Mouse (Mus musculus) CH12.LX (cell line): ENCODE data around the gene Cntn4. TPM values are rescaled to one million over a fixed set of nuclear protein-coding genes. Genes with fewer than 3 reads are reported as not detected.

Experiments used
- DNase-seq: peaks from one replicate; pipeline ENCODE4 v3.0.0-alpha.2; 2013; ENCODE audit errors: extremely low read depth
- H3K27ac ChIP-seq: 2 replicates; pipeline ENCODE4 v1.5.1; 2012; ENCODE audit warnings: low read depth, mild to moderate bottlenecking, control low read depth, moderate library complexity; ENCODE audit not compliant: insufficient read depth
- H3K27me3 ChIP-seq: replicated peaks from 2 replicates; pipeline ENCODE3; 2012; ENCODE audit warnings: inconsistent platforms
- H3K36me3 ChIP-seq, 2 experiments: replicated peaks in 1 of 2; 2 replicates each; pipeline versions ENCODE3 to v1.6.1; 2012; ENCODE audit warnings: inconsistent platforms in 1 of 2, low read length in 1 of 2, mild to moderate bottlenecking in 1 of 2, mixed read lengths in 1 of 2, moderate library complexity in 1 of 2; ENCODE audit not compliant: control insufficient read depth in 1 of 2, insufficient read depth in 1 of 2
- H3K4me1 ChIP-seq, 2 experiments: 2 replicates each; pipeline ENCODE4 v1.6.1; 2012; ENCODE audit warnings: inconsistent platforms in 1 of 2, moderate library complexity in 1 of 2; ENCODE audit not compliant: insufficient read depth in 2 of 2, control insufficient read depth in 1 of 2
- H3K4me2 ChIP-seq: 2 replicates; pipeline ENCODE4 v1.6.1; 2012; ENCODE audit warnings: low read depth, mild to moderate bottlenecking, control low read depth; ENCODE audit not compliant: poor library complexity, insufficient read depth, severe bottlenecking
- H3K4me3 ChIP-seq, 3 experiments: fragments of 150-350 bp in 1 of 3; sonication (generic) in 1 of 3; replicated peaks in 1 of 3; 2 replicates each; pipeline versions ENCODE3 to v1.5.1; 2011 to 2012; ENCODE audit warnings: low read depth in 2 of 3, low read length in 2 of 3, mild to moderate bottlenecking in 2 of 3, moderate library complexity in 2 of 3, control low read depth in 1 of 3, improper control_type of control experiment in 1 of 3, inconsistent platforms in 1 of 3, mixed read lengths in 1 of 3; ENCODE audit not compliant: poor library complexity in 1 of 3
- H3K79me2 ChIP-seq: replicated peaks from 2 replicates; pipeline ENCODE4 v1.6.1; 2012; ENCODE audit warnings: mild to moderate bottlenecking, moderate library complexity; ENCODE audit not compliant: control insufficient read depth, poor library complexity, insufficient read depth, severe bottlenecking; ENCODE audit errors: extremely low read depth
- H3K9ac ChIP-seq: 2 replicates; pipeline ENCODE4 v1.6.1; 2012; ENCODE audit warnings: low read depth, mild to moderate bottlenecking, control low read depth, moderate library complexity; ENCODE audit not compliant: insufficient read depth
- H3K9me3 ChIP-seq: replicated peaks from 2 replicates; pipeline ENCODE3; 2012; ENCODE audit warnings: low read length, inconsistent platforms, mixed read lengths
- BHLHE40 ChIP-seq: IDR thresholded peaks from 2 replicates; pipeline ENCODE4 v1.6.1; 2011; ENCODE audit warnings: mild to moderate bottlenecking, low read depth, low read length, improper control_type of control experiment
- CHD1 ChIP-seq: IDR thresholded peaks from 2 replicates; pipeline ENCODE4 v1.6.1; 2012; ENCODE audit warnings: low read depth, low read length, improper control_type of control experiment, inconsistent platforms
- CHD2 ChIP-seq: IDR thresholded peaks from 2 replicates; pipeline ENCODE4 v1.6.1; 2011; ENCODE audit warnings: low read length, improper control_type of control experiment
- EP300 ChIP-seq: IDR thresholded peaks from 2 replicates; pipeline ENCODE4 v1.6.1; 2011; ENCODE audit warnings: low read length, improper control_type of control experiment
- ETS1 ChIP-seq: conservative IDR thresholded peaks from 2 replicates; pipeline ENCODE4 v1.6.1; 2012; ENCODE audit warnings: low read depth, mild to moderate bottlenecking, inconsistent platforms, low read length, improper control_type of control experiment, moderate library complexity
- GABPA ChIP-seq: IDR thresholded peaks from 2 replicates; pipeline ENCODE4 v1.6.1; 2012; ENCODE audit warnings: low read depth, low read length, improper control_type of control experiment, inconsistent platforms; ENCODE audit not compliant: insufficient replicate concordance
- HCFC1 ChIP-seq: IDR thresholded peaks from 2 replicates; pipeline ENCODE4 v1.6.1; 2012; ENCODE audit warnings: low read depth, mild to moderate bottlenecking, inconsistent platforms, low read length, improper control_type of control experiment
- IRF4 ChIP-seq: IDR thresholded peaks from 2 replicates; pipeline ENCODE4 v1.6.1; 2014; ENCODE audit warnings: low read depth, mild to moderate bottlenecking, inconsistent platforms, low read length, improper control_type of control experiment
- JUN ChIP-seq: IDR thresholded peaks from 2 replicates; pipeline ENCODE4 v1.6.1; 2011; ENCODE audit warnings: low read depth, mild to moderate bottlenecking, low read length, improper control_type of control experiment, moderate library complexity; ENCODE audit not compliant: insufficient read depth
- JUND ChIP-seq: conservative IDR thresholded peaks from 2 replicates; pipeline ENCODE4 v1.6.1; 2011; ENCODE audit warnings: low read depth, low read length, improper control_type of control experiment
- KAT2A ChIP-seq: IDR thresholded peaks from 2 replicates; pipeline ENCODE4 v1.6.1; 2012; ENCODE audit warnings: low read length, improper control_type of control experiment, inconsistent platforms; ENCODE audit not compliant: insufficient replicate concordance
- MAFK ChIP-seq: IDR thresholded peaks from 2 replicates; pipeline ENCODE4 v1.6.1; 2011; ENCODE audit warnings: low read length, improper control_type of control experiment; ENCODE audit not compliant: insufficient replicate concordance
- MAX ChIP-seq: IDR thresholded peaks from 2 replicates; pipeline ENCODE4 v1.6.1; 2011; ENCODE audit warnings: low read length, improper control_type of control experiment
- MXI1 ChIP-seq: IDR thresholded peaks from 2 replicates; pipeline ENCODE4 v1.6.1; 2011; ENCODE audit warnings: mild to moderate bottlenecking, low read depth, low read length, improper control_type of control experiment
- MYC ChIP-seq: IDR thresholded peaks from 2 replicates; pipeline ENCODE4 v1.6.1; 2011; ENCODE audit warnings: low read depth, mild to moderate bottlenecking, improper control_type of control experiment, low read length
- NRF1 ChIP-seq: IDR thresholded peaks from 2 replicates; pipeline ENCODE4 v1.6.1; 2014; ENCODE audit warnings: low read depth, mild to moderate bottlenecking, inconsistent platforms, low read length, improper control_type of control experiment, moderate library complexity
- PAX5 ChIP-seq: IDR thresholded peaks from 2 replicates; pipeline ENCODE4 v1.6.1; 2012; ENCODE audit warnings: low read length, inconsistent platforms, mixed read lengths
- POLR2A ChIP-seq: IDR thresholded peaks from 2 replicates; pipeline ENCODE4 v1.6.1; 2011; ENCODE audit warnings: low read depth, mild to moderate bottlenecking, improper control_type of control experiment, low read length
- POLR2AphosphoS2 ChIP-seq: IDR thresholded peaks from 2 replicates; pipeline ENCODE4 v1.6.1; 2011; ENCODE audit warnings: low read depth, low read length, improper control_type of control experiment
- RAD21 ChIP-seq: IDR thresholded peaks from 2 replicates; pipeline ENCODE4 v1.6.1; 2011; ENCODE audit warnings: low read depth, mild to moderate bottlenecking, low read length, improper control_type of control experiment, moderate library complexity
- SMC3 ChIP-seq: IDR thresholded peaks from 2 replicates; pipeline ENCODE4 v1.6.1; 2011; ENCODE audit warnings: low read depth, low read length, improper control_type of control experiment
- TBP ChIP-seq: conservative IDR thresholded peaks from 2 replicates; pipeline ENCODE4 v1.6.1; 2011; ENCODE audit warnings: low read depth, low read length, improper control_type of control experiment
- TCF12 ChIP-seq: IDR thresholded peaks from 2 replicates; pipeline ENCODE4 v1.6.1; 2014; ENCODE audit warnings: low read depth, mild to moderate bottlenecking, inconsistent platforms, low read length, improper control_type of control experiment
- UBTF ChIP-seq: IDR thresholded peaks from 2 replicates; pipeline ENCODE4 v1.6.1; 2012; ENCODE audit warnings: low read depth, mild to moderate bottlenecking, inconsistent platforms, low read length, improper control_type of control experiment, moderate library complexity
- USF1 ChIP-seq: IDR thresholded peaks from 2 replicates; pipeline ENCODE4 v1.6.1; 2014; ENCODE audit warnings: low read depth, mild to moderate bottlenecking, inconsistent platforms, low read length, improper control_type of control experiment
- ZC3H11A ChIP-seq: IDR thresholded peaks from 2 replicates; pipeline ENCODE4 v1.6.1; 2012; ENCODE audit warnings: low read depth, mild to moderate bottlenecking, inconsistent platforms, low read length, improper control_type of control experiment
- ZMIZ1 ChIP-seq: IDR thresholded peaks from 2 replicates; pipeline ENCODE4 v1.6.1; 2012; ENCODE audit warnings: low read depth, mild to moderate bottlenecking, inconsistent platforms, low read length, improper control_type of control experiment
- dilution Hi-C: fragments of 300-500 bp; cut with MboI; formaldehyde crosslinking; loops from 2 replicates; pipeline ENCODE4 v1.14.3; 2020; ENCODE audit warnings: low sequenced_read_pairs; ENCODE audit not compliant: extremely low pct_unique_long_range_greater_than_20kb, extremely low pct_ligation_motif_present
- in situ Hi-C: fragments of 300-500 bp; cut with MboI; formaldehyde crosslinking; loops from 3 replicates; pipeline ENCODE4 v1.14.3; 2019; ENCODE audit warnings: low sequenced_read_pairs, low pct_ligation_motif_present, low pct_unique_long_range_greater_than_20kb, mixed read lengths
- polyA plus RNA-seq: library from polyadenylated mRNA; unstranded; fragments of >175 nt; gene quantifications from 2 replicates; pipeline ENCODE4 v1.2.1, GENCODE M21; 2012; ENCODE audit warnings: low read depth; ENCODE audit not compliant: insufficient read length
- total RNA-seq, 2 experiments: library from RNA; depleted of rRNA; stranded (reverse); fragments of 300-350 nt in 1 of 2; fragments of >200 nt in 1 of 2; gene quantifications; 2 replicates each; pipeline ENCODE4 v1.2.3; 2012 to 2014

Gene Cntn4
- total and polyA plus RNA-seq, 3 experiments: 0.14 TPM; not detected in 2

DNA sequence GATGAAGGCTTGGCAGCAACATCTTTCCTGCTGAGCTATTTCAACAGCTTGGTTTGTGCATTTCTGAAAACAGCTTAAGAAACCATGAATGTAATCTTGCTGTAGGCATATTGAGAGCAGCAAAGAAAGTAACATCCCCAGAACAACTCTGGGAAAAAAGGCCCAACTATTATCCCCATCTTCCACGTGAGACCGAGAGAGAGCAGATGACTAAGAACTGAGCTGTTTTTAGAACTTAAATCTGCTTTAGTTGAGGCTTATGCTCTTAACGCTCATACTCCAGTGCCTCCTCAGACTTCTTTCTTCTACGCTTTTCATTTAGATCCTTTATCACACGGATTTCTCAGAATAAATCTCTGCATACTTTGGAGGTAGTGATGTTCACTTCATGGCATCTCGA lies 784.9 kb downstream of the Cntn4 start:
- dilution Hi-C loops (no loop called here), in situ Hi-C loops (no loop called here)
- peaks cover 0 to 13% of the 10 kb centered on the region in 2 experiments; a peak in 1 of 4 replicates for H3K4me1 ChIP-seq
- TF ChIP-seq MAFK (no peak), ZMIZ1 (no peak), RAD21 (no peak), CHD2 (no peak), MAX (no peak), IRF4 (no peak), EP300 (no peak), TCF12 (no peak), ZC3H11A (no peak), MXI1 (no peak), GABPA (no peak), JUND (no peak), CHD1 (no peak), JUN (no peak), POLR2AphosphoS2 (no peak), HCFC1 (no peak), NRF1 (no peak), BHLHE40 (no peak)
- no peaks in the 10 kb centered on the region for H3K27me3 ChIP-seq
- H3K4me2 ChIP-seq: no peak overlapping the region
- H3K4me3 ChIP-seq: no peak overlapping the region
- H3K36me3 ChIP-seq: no peaks in the 10 kb centered on the region
- H3K9ac ChIP-seq: no peak overlapping the region
- no peaks in the 10 kb centered on the region for H3K9me3 ChIP-seq
- H3K27ac ChIP-seq: no peak overlapping the region
- H3K79me2 ChIP-seq: no peaks in the 10 kb centered on the region
- no peak for DNase-seq

DNA sequence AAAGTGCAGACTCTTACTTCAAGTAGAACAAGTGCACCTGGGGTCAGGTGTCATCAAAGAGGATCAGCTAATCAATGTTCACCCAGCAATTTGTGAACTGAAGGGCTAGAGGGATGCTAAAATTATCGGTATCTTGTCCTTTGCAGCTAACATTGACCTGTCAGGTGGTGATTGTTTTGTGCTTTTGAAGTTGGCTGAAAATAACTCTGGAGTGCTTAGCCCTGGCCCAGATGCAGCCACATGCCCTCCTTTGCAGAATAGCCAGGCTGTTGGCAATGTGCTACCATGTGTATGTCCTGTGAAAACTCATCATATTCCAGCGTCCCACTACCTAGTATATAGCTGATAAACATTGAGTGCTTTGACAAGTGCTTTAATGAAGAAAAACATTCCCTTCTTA lies 786.4 kb downstream of the Cntn4 start:
- dilution Hi-C loops (no loop called here), in situ Hi-C loops (no loop called here)
- no peak for DNase-seq
- Histone ChIP-seq H3K27ac (no peak overlapping the region), H3K4me1 (no peaks in the 10 kb centered on the region), H3K4me2 (no peak overlapping the region), H3K79me2 (no peaks in the 10 kb centered on the region), H3K9me3 (no peaks in the 10 kb centered on the region), H3K4me3 (no peak overlapping the region), H3K27me3 (no peaks in the 10 kb centered on the region), H3K9ac (no peak overlapping the region), H3K36me3 (no peaks in the 10 kb centered on the region)
- TF ChIP-seq GABPA (no peak), PAX5 (no peak), POLR2AphosphoS2 (no peak), ZC3H11A (no peak), JUN (no peak), ETS1 (no peak), HCFC1 (no peak), NRF1 (no peak), ZMIZ1 (no peak), UBTF (no peak), EP300 (no peak), SMC3 (no peak), KAT2A (no peak), TBP (no peak), POLR2A (no peak), MAFK (no peak), MYC (no peak), USF1 (no peak), IRF4 (no peak)
